Mouse (Mus musculus) MEL-GATA-1-ER (cell line): ENCODE results near the gene Nisch.
A peak's percentile ranks its signal among the peaks of the same experiment; 100 is the strongest.

Experiments
- DNase-seq: peaks from one replicate; pipeline ENCODE4 v3.0.0-alpha.2; 2012; ENCODE audit warnings: low read depth; ENCODE audit errors: extremely low read depth

Nisch gene

GRCm38 (mm10) chr14:31164067-31164466, 52.7 kb downstream of the Nisch start:
- peak; percentile 8 for DNase-seq

- DNase-seq: no peak
Measured at GRCm38 (mm10) chr14:31161638-31162037, 55.1 kb downstream of the Nisch start.

GRCm38 (mm10) chr14:31161191-31161590, 55.6 kb downstream of the Nisch start:
- no peak for DNase-seq

- no peak for DNase-seq
Measured at GRCm38 (mm10) chr14:31160196-31161150, 56.3 kb downstream of the Nisch start.

- DNase-seq: no peak
Measured at GRCm38 (mm10) chr14:31145694-31146093, 71.1 kb downstream of the Nisch start.

- no peak for DNase-seq
Measured at GRCm38 (mm10) chr14:31141011-31141410, 75.7 kb downstream of the Nisch start.

GRCm38 (mm10) chr14:31140141-31140540, 76.6 kb downstream of the Nisch start:
- no peak for DNase-seq

GRCm38 (mm10) chr14:31139666-31140065, 77.1 kb downstream of the Nisch start:
- no peak for DNase-seq

- no peak for DNase-seq
Measured at GRCm38 (mm10) chr14:31138897-31139429, 77.8 kb downstream of the Nisch start.

- DNase-seq: no peak
Measured at GRCm38 (mm10) chr14:31138219-31138896, 78.4 kb downstream of the Nisch start.

- DNase-seq: no peak
Measured at GRCm38 (mm10) chr14:31137791-31138190, 79.0 kb downstream of the Nisch start.

GRCm38 (mm10) chr14:31137281-31137595, 79.5 kb downstream of the Nisch start:
- DNase-seq: no peak

- no peak for DNase-seq
Measured at GRCm38 (mm10) chr14:31136411-31137280, 80.1 kb downstream of the Nisch start.

GRCm38 (mm10) chr14:31135495-31136410, 81.0 kb downstream of the Nisch start:
- no peak for DNase-seq

GRCm38 (mm10) chr14:31134015-31135000, 82.4 kb downstream of the Nisch start:
- DNase-seq: no peak

- no peak for DNase-seq
Measured at GRCm38 (mm10) chr14:31133023-31133665, 83.6 kb downstream of the Nisch start.

GRCm38 (mm10) chr14:31132491-31132975, 84.2 kb downstream of the Nisch start:
- no peak for DNase-seq

GRCm38 (mm10) chr14:31132031-31132430, 84.7 kb downstream of the Nisch start:
- DNase-seq: peak; percentile 51
